Mouse (Mus musculus): ENCODE measurements around the gene Tspear. TPM values are rescaled to one million over a fixed set of nuclear protein-coding genes. Genes with fewer than 3 reads are reported as not detected.

The Tspear gene
- polyA plus RNA-seq (2015; fragmentation: Illumina TruSeq; extraction: RNeasy Lipid Tissue Mini Kit (QIAGEN cat#74804); ENCODE audit: insufficient read depth, low replicate concordance), result 0.23 TPM

DNA sequence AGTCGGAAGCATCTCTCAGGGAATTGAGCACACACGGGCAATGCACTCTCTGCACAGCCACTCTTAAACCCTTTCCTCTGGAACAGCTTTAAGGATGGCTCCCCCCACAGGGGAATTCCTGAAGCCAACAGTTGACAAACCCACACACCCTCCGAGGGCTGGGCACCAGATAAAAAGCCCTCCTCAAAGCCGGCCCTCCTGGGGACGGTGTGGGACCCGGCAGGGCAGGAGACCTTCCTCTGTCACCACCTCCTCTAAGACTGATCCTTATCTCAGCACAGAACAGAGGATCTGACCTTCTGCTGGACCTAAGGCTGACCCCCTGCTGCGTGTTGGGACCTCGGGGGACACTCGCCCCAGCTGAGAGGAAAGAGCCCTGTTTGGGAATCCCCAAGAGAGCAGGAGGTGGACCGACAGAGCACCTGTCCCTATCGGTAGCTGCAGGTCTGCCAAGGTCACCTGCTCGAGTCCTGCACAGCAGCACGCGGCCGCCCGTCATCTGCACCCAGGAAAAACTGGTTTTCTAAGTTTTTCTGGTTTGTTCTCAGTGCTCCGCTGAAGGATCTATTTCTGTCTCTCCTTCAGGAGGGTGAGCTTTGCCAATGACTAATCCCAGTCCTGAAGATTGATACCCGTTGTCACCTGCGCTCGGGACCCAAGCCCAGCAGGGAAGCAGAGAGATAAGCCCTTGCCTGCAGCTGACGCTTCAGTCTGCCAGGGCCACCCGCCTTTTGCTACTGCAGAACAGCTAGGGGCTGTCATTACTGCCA lies at the start of gene Tspear:
TSS of gene Tspear (plus strand) at position 675 of the 770 bp plus-strand sequence.

DNA sequence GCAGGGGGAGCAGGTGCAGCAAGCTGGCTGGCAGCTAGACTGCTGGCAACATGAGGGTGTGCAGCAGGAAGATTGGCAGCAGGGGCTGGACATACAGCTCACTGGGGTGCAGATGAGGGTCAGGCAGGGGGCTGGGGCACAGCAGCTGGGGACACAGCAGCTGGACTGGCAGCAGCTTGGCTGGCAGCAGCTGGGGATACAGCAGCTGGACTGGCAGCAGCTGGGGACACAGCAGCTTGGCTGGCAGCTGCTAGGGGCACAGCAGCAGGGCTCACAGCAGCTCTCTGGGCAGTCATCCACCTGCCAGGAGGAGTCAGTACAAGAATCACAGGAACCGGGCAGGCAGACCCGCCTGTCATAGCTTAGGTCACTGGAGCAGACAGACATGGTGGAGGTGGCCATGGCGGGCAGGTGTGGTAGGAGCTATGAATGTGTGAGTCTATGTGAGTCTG lies 4.0 kb downstream of the Tspear start, which contains the start of gene Gm19402:
TSS of gene Gm19402 (minus strand) at position 402 of the 452 bp plus-strand sequence.

DNA sequence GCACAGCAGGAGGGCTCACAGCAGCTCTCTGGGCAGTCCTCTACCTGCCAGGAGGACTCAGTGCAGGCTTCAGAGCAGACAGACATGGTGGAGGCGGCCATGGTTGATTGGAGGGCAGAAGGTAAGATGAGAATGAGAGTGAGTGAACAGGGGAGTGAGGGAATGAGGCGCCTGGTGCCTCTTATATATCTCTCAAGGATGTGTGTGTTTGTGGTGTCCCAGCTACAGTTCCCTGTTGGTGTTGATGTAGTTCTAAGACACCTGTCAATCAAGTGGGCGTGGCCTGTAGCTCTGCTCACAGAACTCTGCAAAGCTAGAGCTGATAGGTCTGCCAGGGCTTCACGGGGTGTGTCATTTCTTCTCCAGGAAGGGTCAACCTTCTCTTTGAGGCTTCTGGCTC lies 10.8 kb downstream of the Tspear start, which contains the start of gene Gm9508:
TSS of gene Gm9508 (minus strand) at position 101 of the 400 bp plus-strand sequence.

DNA sequence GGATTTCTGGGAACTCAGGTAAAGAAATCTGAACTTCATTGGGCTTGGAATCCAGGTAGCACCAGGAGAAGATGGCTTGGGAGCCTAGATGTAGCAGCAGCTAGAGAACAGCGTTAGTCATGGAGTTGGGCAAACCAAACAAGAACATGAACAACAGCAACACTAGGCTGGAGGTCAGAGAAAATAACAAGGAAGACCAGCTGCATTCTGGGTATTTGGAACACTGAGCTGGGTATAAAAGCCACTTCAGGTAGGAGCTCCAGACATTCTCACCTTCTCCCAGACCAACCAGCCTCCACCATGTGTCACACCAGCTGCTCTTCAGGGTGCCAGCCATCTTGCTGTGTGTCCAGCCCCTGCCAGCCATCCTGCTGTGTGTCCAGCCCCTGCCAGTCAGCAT lies 20.0 kb downstream of the Tspear start, which contains the start of gene Gm10272:
TSS of gene Gm10272 (plus strand) at position 301 of the 400 bp plus-strand sequence.

DNA sequence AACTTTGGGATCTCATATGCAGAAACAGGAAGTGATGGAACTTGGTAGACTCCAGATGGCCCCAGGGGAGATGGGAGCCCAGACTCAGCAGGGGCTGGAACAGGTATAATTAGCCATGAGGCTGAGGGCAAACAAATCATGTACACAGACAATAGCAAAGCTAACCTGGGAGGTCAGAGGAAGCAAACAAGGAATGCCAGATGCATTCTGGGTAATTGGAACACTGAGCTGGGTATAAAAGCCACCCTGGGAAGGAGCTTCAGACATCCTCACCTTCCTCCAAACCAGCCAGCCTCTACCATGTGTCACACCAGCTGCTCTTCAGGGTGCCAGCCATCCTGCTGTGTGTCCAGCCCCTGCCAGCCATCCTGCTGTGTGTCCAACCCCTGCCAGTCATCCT lies 24.8 kb downstream of the Tspear start, which contains the start of gene Gm10024:
TSS of gene Gm10024 (plus strand) at position 301 of the 400 bp plus-strand sequence.

DNA sequence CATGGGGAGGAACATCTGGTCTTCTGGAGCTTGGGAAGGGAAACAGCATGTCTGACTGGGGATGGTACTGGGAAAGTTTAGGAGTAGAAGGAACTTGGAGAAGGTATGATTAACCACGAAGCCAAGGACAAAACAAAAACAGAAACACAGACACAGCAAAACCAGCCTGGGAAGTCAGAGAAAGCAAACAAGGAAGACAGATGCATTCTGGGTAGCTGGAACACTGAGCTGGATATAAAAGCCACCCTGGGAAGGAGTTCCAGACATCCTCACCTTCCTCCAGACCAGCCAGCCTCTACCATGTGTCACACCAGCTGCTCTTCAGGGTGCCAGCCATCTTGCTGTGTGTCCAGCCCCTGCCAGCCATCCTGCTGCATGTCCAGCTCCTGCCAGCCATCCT lies 29.1 kb downstream of the Tspear start, which contains the start of gene Gm10142:
TSS of gene Gm10142 (plus strand) at position 301 of the 400 bp plus-strand sequence.

DNA sequence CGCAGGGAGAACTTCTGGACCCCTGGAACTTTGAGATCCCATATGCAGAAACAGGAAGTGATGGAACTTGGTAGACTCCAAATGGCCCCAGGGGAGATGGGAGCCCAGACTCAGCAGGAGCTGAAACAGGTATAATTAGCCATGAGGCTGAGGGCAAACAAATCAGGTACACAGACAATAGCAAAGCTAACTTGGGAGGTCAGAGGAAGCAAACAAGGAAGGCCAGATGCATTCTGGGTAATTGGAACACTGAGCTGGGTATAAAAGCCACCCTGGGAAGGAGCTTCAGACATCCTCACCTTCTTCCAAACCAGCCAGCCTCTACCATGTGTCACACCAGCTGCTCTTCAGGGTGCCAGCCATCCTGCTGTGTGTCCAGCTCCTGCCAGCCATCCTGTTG lies 33.9 kb downstream of the Tspear start, which contains the start of gene Krtap12-1:
TSS of gene Krtap12-1 (plus strand) at position 301 of the 400 bp plus-strand sequence.

DNA sequence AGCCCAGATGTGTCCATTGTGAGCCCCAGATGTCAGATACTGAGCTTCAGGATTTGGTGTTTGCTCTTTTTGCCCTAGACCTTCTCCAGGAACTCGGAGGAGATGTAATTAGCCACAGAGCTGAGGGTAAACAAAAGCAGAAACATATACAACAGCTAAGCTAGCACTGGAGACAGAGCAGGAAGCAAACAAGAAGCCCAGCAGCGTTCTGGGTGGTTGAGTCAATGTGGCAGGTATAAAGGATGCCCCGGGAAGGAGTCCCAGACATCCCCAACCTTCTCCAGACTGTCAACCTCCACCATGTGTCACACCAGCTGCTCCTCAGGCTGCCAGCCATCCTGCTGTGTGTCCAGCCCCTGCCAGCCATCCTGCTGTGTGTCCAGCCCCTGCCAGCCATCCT lies 39.8 kb downstream of the Tspear start, which contains the start of gene Gm10100:
TSS of gene Gm10100 (plus strand) at position 301 of the 400 bp plus-strand sequence.

DNA sequence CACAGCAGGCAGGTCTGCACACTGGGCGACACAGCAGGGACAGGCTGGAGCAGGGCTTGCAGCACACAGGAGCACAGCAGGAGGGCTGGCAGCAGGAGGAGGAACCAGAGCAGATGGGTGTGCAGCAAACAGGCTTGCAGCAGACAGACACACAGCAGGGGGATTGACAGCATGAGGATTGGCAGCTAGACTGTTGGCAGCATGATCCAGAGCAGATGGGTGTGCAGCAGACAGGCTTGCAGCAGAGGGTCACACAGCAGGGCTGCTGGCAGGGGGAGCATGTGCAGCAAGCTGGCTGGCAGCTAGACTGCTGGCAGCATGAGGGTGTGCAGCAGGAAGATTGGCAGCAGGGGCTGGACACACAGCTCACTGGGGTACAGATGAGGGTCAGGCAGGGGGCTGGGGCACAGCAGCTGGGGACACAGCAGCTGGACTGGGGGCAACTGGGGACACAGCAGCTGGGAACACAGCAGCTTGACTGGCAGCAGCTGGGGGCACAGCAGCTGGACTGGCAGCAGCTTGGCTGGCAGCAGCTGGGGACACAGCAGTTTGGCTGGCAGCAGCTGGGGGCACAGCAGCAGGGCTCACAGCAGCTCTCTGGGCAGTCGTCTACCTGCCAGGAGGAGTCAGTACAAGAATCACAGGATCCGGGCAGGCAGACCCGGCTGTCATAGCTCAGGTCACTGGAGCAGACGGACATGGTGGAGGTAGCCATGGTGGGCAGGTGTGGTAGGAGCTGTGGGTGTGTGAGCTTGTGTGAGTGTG lies 55.7 kb downstream of the Tspear start, which contains the start of gene Gm18596:
TSS of gene Gm18596 (minus strand) at position 715 of the 765 bp plus-strand sequence.

DNA sequence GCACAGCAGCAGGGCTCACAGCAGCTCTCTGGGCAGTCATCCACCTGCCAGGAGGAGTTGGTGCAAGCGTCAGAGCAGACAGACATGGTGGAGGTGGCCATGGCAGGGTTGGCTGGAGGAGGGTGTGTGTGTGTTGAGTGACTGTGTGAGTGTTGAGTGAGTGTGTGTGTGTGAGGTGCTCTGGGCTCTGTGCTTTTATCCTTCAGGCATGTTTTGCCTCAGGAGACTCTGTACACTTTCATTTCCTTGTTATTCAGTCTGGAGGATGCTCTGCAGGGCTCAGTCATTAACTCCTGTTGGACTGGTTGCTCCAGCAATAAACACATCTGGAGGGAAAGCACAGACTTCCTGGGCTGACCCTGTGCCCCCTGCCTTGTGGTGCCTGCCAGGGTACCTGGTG lies 64.9 kb downstream of the Tspear start, which contains the start of gene Gm9736:
TSS of gene Gm9736 (minus strand) at position 101 of the 400 bp plus-strand sequence.

DNA sequence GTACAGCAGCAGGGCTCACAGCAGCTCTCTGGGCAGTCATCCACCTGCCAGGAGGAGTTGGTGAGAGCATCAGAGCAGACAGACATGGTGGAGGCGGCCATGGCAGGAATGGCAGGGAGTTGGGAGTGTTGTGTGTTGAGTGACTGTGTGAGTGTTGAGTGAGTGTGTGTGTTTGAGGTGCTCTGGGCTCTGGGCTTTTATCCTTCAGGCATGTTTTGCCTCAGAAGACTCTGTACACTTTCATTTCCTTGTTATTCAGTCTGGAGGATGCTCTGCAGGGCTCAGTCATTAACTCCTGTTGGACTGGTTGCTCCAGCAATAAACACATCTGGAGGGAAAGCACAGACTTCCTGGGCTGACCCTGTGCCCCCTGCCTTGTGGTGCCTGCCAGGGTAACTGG lies 73.2 kb downstream of the Tspear start, which contains the start of gene Gm3233:
TSS of gene Gm3233 (minus strand) at position 101 of the 400 bp plus-strand sequence.

DNA sequence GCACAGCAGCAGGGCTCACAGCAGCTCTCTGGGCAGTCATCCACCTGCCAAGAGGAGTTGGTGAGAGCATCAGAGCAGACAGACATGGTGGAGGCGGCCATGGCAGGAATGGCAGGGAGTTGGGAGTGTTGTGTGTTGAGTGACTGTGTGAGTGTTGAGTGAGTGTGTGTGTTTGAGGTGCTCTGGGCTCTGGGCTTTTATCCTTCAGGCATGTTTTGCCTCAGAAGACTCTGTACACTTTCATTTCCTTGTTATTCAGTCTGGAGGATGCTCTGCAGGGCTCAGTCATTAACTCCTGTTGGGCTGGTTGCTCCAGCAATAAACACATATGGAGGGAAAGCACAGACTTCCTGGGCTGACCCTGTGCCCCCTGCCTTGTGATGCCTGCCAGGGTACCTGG lies 84.9 kb downstream of the Tspear start, which contains the start of gene Gm3238:
TSS of gene Gm3238 (minus strand) at position 101 of the 400 bp plus-strand sequence.

DNA sequence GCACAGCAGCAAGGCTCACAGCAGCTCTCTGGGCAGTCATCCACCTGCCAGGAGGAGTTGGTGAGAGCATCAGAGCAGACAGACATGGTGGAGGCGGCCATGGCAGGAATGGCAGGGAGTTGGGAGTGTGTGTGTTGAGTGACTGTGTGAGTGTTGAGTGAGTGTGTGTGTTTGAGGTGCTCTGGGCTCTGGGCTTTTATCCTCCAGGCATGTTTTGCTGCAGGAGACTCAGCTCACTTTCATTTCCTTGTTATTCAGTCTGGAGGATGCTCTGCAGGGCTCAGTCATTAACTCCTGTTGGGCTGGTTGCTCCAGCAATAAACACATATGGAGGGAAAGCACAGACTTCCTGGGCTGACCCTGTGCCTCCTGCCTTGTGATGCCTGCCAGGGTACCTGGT lies 90.5 kb downstream of the Tspear start, which contains the start of gene Gm7138:
TSS of gene Gm7138 (minus strand) at position 101 of the 400 bp plus-strand sequence.

DNA sequence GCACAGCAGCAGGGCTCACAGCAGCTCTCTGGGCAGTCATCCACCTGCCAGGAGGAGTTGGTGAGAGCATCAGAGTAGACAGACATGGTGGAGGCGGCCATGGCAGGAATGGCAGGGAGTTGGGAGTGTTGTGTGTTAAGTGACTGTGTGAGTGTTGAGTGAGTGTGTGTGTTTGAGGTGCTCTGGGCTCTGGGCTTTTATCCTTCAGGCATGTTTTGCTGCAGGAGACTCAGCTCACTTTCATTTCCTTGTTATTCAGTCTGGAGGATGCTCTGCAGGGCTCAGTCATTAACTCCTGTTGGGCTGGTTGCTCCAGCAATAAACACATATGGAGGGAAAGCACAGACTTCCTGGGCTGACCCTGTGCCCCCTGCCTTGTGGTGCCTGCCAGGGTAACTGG lies 96.1 kb downstream of the Tspear start, which contains the start of gene Gm3250:
TSS of gene Gm3250 (minus strand) at position 101 of the 400 bp plus-strand sequence.

DNA sequence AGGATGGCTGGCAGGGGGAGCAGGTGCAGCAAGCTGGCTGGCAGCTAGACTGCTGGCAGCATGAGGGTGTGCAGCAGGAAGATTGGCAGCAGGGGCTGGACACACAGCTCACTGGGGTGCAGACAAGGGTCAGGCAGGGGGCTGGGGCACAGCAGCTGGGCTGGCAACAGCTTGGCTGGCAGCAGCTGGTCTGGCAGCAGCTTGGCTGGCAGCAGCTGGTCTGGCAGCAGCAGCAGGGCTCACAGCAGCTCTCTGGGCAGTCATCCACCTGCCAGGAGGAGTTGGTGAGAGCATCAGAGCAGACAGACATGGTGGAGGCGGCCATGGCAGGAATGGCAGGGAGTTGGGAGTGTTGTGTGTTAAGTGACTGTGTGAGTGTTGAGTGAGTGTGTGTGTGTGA lies 101.5 kb downstream of the Tspear start, which contains the start of gene Gm7137:
TSS of gene Gm7137 (minus strand) at position 325 of the 400 bp plus-strand sequence.

DNA sequence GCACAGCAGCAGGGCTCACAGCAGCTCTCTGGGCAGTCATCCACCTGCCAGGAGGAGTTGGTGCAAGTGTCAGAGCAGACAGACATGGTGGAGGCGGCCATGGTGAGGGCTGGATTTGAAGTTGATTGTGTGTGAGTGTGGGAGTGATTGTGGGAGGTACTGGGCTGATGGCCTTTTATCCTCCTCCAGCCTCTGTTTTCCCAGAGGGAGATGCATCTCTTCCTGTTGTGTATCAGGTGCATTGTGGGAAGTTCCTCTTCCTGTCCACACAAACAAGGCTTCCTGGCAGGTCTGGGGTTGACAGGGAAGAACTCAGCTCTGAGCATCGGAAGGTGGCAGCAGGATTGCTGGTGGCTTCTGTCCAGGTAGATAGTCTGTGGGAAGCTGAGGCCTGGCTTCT lies 108.6 kb downstream of the Tspear start, which contains the start of gene Gm9639:
TSS of gene Gm9639 (minus strand) at position 101 of the 400 bp plus-strand sequence.

DNA sequence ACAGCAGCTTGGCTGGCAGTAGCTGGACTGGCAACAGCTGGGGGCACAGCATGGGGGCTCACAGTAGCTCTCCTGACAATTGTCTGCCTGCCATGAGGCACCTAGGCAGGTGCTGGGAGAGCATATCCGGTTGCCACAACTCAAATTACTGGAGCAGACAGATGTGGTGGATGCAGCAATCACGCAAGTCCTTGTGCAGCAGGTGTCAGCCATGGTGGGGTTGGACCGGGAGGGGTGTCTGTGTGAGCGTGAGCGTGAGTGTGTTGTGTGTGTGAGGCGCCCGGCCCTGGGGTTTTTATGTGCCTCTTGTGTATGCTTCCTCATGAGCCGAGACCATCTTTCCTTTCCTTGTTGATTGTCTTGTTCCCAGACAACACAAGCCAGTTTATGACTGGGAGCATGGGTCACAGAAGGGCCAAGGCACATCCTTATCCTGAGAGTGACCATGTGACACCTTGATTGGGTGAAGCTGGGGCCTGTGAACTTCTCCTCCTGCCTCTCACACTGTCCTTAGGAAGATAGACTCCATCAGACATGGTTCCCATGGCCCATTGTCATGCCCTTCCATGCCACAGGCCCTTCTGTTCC lies 112.6 kb downstream of the Tspear start, which contains the start of gene Gm19668:
TSS of gene Gm19668 (minus strand) at position 213 of the 588 bp plus-strand sequence.

DNA sequence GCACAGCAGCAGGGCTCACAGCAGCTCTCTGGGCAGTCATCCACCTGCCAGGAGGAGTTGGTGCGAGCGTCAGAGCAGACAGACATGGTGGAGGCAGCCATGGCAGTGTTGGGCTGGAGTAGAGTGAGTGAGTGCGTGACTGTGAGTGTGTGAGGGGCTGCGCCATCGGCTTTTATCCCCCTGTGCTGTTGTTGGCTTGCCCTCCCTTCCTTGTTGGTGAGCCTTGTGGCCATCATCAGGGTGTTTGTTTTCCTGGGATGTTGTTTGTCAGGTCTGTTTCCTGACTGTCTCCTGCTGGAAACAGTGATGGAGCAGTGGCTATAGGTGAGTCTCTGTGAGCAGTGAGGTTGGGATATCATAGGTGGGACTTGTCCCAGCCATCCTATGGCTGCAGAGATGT lies 125.4 kb downstream of the Tspear start, which contains the start of gene Gm9507:
TSS of gene Gm9507 (minus strand) at position 101 of the 400 bp plus-strand sequence.

DNA sequence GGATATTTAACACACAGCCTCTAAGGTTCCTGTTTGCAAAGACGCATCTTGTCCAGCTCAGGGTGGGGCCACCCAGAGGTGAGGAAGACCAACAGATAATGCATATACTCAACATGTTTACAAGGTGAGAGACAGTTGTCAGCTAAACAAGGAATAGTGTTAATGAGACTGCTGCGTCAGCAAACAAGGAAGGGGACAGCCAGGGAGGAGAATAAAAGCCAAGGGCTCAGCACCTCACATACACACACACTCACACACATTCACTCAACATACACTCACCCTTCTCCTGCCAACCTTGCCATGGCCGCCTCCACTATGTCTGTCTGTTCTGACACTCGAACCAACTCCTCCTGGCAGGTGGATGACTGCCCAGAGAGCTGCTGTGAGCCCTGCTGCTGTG lies 128.0 kb downstream of the Tspear start, which contains the start of gene Gm2696:
TSS of gene Gm2696 (plus strand) at position 301 of the 400 bp plus-strand sequence.

DNA sequence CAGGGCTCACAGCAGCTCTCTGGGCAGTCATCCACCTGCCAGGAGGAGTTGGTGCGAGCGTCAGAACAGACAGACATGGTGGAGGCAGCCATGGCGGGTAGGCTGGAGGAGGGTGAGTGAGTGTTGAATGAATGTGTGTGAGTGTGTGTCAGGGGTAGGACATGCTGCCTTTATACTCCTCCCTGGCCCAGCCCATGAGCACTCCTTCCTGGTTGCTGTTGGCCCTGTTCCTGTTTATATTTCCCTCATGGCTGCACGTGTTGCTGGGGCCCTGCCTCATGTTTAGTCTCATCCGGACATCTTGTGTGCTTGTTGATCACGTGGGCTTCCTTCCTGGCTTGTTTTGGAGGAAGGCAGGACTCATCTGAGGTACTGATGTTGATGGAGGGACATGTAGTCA lies 140.6 kb downstream of the Tspear start, which contains the start of gene Krtap10-4:
TSS of gene Krtap10-4 (minus strand) at position 145 of the 400 bp plus-strand sequence.

DNA sequence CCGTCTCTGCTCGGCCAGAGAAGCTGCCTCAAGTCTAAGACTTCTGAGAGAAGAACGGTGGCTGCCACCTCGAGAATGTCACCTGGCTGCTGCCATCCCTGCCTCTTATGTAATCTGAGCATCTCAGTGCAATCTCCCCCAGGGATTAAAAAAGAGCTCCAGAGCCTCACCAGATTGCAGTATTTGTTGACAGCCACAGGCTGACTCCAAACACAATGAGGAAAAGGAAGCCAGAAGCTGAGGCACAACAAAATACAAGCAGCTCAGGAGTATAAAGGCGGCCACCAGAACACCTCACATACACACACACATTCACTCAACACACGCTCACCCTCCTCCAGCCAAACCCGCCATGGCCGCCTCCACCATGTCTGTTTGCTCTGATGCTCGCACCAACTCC lies 149.3 kb downstream of the Tspear start, which contains the start of gene Krtap10-10:
TSS of gene Krtap10-10 (plus strand) at position 301 of the 400 bp plus-strand sequence.

